Mouse (Mus musculus) brain, embryonic 14.5 days (tissue): ENCODE results near the gene App. TPM values are rescaled to one million over a fixed set of nuclear protein-coding genes. Genes with fewer than 3 reads are reported as not detected.

Experiments used
- DNase-seq: peaks from one replicate; pipeline ENCODE4 v3.0.0-alpha.2; 2011; ENCODE audit warnings: low read depth
- CTCF ChIP-seq: fragments of 200-500 bp; IDR thresholded peaks from 2 replicates; pipeline ENCODE4 v1.5.1; 2012; ENCODE audit warnings: inconsistent platforms, mild to moderate bottlenecking, moderate library complexity, borderline replicate concordance; ENCODE audit not compliant: insufficient read depth, insufficient read length; ENCODE audit errors: extremely low read depth
- POLR2A ChIP-seq: fragments of 200-500 bp; IDR thresholded peaks from 2 replicates; pipeline ENCODE4 v1.6.1; 2012; ENCODE audit warnings: mild to moderate bottlenecking, inconsistent platforms, borderline replicate concordance; ENCODE audit not compliant: poor library complexity, insufficient read depth, insufficient read length, severe bottlenecking; ENCODE audit errors: extremely low read depth
- polyA plus RNA-seq: library from polyadenylated mRNA; depleted of rRNA; stranded (reverse); fragments of >200 nt; gene quantifications from 2 replicates; pipeline ENCODE4 v1.2.3, GENCODE M21; 2012

Gene App
- polyA plus RNA-seq, 1 experiment: 485 TPM

- DNase-seq: no peak
- TF ChIP-seq CTCF: no peak
- no peak for TF ChIP-seq POLR2A
Measured at GRCm38 (mm10) chr16:85130861-85131556, 42.6 kb downstream of the App start.

- no peak for DNase-seq
- TF ChIP-seq CTCF (no peak), POLR2A (no peak)
Measured at GRCm38 (mm10) chr16:85128693-85129657, 44.6 kb downstream of the App start.

DNA sequence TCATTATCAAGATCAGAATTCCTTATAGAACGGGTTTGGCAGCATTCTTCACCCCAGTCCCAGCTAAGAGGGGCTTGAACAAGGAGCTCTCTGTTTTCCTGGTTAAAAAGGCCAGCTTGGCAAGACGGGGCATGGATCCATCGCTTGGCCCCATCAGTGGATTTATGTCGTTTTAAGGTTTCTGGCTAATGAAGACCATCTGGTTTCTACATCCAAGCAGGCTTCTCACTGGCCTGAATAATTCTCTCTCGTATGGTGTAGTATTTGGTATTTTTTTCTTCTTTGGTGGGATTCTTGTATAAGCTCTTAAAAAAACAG lies 45.3 kb downstream of the App start:
- DNase-seq: peak; percentile 92
- TF ChIP-seq CTCF (no peak), POLR2A (no peak)

- no peak for TF ChIP-seq POLR2A
- no peak for TF ChIP-seq CTCF
Measured at GRCm38 (mm10) chr16:85127661-85128346, 45.8 kb downstream of the App start.

GRCm38 (mm10) chr16:85124649-85125048 lies 48.9 kb downstream of the App start:
- no peak for DNase-seq
- TF ChIP-seq POLR2A (no peak), CTCF (no peak)

More at GRCm38 (mm10) chr16:85127661-85128346, 45.8 kb downstream of the App start:
- no peak for DNase-seq

GRCm38 (mm10) chr16:85121983-85122382 lies 51.6 kb downstream of the App start:
- DNase-seq: no peak
- TF ChIP-seq CTCF: no peak
- no peak for TF ChIP-seq POLR2A

GRCm38 (mm10) chr16:85118916-85119315 lies 54.6 kb downstream of the App start:
- DNase-seq: no peak
- TF ChIP-seq CTCF (no peak), POLR2A (no peak)

- TF ChIP-seq POLR2A (no peak), CTCF (no peak)
- DNase-seq: peak; percentile 54
Measured at GRCm38 (mm10) chr16:85117541-85117940, 56.0 kb downstream of the App start.

GRCm38 (mm10) chr16:85115837-85116236 lies 57.7 kb downstream of the App start:
- DNase-seq: no peak
- TF ChIP-seq POLR2A (no peak), CTCF (no peak)

DNA sequence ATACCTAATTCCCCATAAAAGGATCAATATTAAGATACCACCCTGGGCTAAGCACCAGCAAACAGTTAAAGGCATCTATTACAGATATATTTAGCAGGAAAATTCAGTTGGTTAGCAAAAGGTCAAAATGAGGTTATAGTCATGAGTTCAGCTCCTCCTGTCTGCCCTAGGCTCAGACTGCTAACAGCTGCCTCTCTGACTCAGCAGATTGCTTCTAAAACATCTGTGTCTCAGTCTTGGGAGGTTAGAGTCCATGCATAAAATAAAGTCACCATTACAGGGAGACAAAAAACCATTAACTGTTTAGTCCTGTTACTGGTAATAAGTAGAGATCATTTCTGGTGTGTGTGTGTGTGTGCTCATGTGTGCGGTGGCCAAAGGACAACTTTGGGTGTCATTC lies 58.8 kb downstream of the App start:
- no peak for TF ChIP-seq CTCF
- TF ChIP-seq POLR2A: no peak
- no peak for DNase-seq

- no peak for TF ChIP-seq CTCF
- TF ChIP-seq POLR2A: no peak
- no peak for DNase-seq
Measured at GRCm38 (mm10) chr16:85113941-85114340, 59.6 kb downstream of the App start.
